Mouse (Mus musculus) adrenal gland, postnatal 4 days (tissue): ENCODE results near the gene Slc35g3. TPM values are rescaled to one million over a fixed set of nuclear protein-coding genes. Genes with fewer than 3 reads are reported as not detected.

ENCODE experiments used
- DNase-seq, 2 experiments: peaks; one replicate each; pipeline ENCODE4 v3.0.0; 2021 to 2022; ENCODE audit warnings: low spot score in 2 of 2, mixed read lengths in 2 of 2
- total RNA-seq, 2 experiments: library from RNA; stranded (reverse); gene quantifications; 2 replicates each; pipeline ENCODE4 v1.2.3; 2021

The Slc35g3 gene
- total RNA-seq, 2 experiments from 2014 or later = not detected

- no peak for DNase-seq
Measured at GRCm38 (mm10) chr11:69787306-69787705, 25.5 kb upstream of the Slc35g3 start.

- DNase-seq = no peak
Measured at GRCm38 (mm10) chr11:69784793-69785272, 23.1 kb upstream of the Slc35g3 start.

DNA sequence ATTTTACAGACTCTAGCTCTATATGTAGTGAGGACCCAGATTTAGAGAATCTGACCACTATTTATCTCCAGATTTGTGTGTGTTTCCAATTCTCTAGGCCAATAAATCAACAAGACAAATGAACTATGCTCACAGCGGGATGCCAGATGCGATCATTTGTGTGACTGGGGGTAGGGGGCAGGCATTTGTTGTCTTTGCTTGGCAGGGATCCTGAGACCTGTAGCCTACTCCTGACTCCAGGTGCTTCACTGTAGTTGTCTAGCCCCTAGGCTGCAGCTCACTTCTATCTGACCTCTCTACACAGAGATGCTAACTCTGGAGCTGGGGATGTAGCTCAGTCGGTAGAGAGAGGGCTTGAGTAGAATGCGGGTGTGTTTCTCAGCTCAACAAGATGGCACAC is 20.1 kb upstream of the Slc35g3 start:
- DNase-seq = no peak

GRCm38 (mm10) chr11:69778985-69779384 is 17.2 kb upstream of the Slc35g3 start:
- no peak for DNase-seq

- DNase-seq = no peak
Measured at GRCm38 (mm10) chr11:69778258-69778982, 16.7 kb upstream of the Slc35g3 start.

DNA sequence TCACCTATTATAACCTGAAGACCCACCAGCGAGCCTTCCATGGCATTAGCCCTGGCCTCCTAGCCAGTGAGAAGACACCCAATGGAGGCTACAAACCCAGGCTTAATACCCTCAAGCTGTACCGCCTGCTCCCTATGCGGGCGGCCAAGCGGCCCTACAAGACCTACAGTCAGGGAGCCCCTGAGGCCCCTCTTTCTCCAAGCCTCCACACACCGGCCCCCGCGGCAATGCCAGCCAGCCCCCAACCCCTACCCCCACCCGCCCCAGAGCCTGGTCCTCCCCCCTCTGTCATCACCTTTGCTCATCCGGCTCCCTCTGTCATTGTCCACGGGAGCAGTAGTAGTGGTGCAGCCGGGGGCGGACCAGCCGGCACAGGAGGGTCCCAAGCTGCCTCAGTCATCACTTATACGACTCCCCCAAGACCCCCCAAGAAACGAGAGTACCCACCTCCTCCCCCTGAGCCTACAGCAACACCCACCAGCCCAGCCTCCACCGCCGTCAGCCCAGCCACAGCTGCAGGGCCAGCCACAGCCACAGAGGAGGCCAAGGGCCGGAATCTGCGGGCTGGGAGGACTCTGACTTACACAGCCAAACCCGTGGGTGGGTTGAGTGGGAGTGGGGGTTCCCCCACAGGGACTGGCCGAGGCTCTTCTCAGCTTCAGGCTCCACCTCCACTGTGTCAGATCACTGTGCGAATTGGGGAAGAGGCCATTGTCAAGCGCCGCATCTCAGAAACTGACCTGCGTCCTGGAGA is 15.9 kb upstream of the Slc35g3 start:
- no peak for DNase-seq

- no peak for DNase-seq
Measured at GRCm38 (mm10) chr11:69776488-69776887, 14.7 kb upstream of the Slc35g3 start.

DNA sequence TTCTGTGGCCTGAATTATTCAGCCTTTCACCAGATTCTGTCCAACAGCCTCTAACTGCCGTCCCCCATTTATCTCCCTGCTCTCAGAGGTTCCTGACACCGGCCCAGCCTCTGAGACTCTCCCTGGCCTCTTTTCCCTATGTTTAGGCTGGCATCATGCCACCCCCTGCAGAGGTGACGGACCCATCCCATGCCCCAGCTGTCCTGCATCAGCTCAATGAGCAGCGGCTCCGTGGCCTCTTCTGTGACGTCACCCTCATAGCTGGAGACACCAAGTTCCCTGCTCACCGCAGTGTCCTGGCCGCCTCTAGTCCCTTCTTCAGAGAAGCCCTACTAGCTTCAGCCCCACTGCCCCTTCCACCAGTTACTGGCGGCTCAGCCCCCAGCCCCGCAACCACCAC is 13.9 kb upstream of the Slc35g3 start:
- no peak for DNase-seq

DNA sequence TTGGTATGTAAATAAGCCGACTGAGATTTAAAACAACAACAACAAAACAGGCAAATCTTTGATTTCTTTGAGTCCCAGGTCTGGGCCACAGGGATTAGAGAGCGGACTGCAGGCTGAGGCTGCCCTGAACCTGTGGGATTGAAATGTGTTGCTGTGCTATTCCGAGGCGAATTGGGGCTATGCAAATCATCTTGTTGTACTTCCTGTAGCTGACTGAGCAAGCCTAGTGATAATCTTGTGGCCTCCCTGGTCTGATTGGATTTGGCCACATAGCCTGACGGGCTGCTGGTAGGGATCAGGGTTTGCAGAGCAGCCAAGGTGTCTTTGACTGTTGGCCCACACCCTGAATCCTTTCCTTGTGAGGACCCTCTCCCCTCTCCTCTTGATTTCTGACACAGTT is 13.2 kb upstream of the Slc35g3 start:
- no peak for DNase-seq

GRCm38 (mm10) chr11:69767625-69767909 is 5.8 kb upstream of the Slc35g3 start:
- no peak for DNase-seq

DNA sequence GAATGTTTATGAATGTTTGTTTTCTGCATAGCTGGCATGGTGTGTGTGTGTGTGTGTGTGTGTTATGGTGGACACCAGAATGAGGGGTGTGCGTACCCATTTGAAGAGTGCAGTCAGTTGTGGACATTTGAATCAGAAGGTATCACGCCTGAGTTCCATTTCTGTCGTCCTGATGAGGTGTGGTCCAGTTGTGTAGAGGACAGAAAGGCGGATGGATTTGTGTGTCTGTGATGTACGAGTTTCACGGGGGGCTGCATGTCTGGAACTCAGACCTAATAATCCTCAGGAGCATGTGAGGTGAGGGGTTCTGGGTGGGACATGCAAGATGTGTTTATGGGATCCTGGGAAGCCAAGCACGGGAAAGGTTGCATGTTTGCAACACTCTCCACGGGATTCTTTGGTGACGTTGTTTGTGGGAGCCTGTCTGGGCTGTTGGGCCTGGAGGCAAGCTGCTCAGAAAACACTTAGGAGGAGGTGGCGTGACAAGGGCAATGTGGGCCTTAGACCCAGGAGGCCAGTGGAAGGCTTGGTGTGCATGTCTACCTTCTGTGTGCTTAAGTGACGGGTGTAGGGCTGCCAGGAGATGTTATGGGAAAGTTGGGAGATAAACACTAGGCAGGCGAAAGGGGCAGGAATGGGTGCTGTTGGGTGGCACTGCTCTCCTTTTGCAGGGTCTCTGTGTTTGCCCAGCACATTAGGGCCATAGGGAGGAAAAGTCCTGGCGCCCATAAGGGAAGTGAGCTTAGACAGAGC is 5.3 kb upstream of the Slc35g3 start:
- DNase-seq = no peak

DNA sequence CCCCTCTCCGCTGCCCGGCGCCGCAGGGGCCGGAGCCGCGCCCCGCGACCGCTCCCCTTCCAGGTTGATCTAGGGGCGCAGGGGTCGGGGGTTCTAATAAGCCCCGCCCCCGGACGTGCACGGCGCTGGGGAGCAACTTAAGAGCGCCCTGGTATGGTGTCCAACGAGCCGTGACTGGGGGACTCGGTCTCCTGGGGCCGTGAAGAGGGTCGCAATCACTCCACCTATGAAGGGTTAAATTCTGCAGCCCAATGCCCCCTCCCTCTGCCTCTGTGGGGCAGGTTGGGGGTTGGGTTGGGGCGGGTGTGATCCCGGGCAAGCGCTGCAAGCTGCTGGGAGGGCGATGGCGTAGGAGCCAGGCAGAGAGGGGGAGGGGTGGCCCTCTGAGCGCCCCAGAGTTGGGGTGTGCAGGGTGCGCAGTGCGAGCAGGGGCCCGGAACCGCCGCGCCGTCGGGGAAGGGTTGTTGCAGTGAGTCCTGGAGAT is 4.4 kb upstream of the Slc35g3 start:
- peak; percentile 41 to 50 for DNase-seq

- DNase-seq = peak in 1 of 2 experiments; percentile 19
Measured at GRCm38 (mm10) chr11:69765221-69766125, 3.7 kb upstream of the Slc35g3 start, which contains the start of gene Zbtb4. Gene Zbtb4, plus strand, starts transcription at chr11:69765912.

DNA sequence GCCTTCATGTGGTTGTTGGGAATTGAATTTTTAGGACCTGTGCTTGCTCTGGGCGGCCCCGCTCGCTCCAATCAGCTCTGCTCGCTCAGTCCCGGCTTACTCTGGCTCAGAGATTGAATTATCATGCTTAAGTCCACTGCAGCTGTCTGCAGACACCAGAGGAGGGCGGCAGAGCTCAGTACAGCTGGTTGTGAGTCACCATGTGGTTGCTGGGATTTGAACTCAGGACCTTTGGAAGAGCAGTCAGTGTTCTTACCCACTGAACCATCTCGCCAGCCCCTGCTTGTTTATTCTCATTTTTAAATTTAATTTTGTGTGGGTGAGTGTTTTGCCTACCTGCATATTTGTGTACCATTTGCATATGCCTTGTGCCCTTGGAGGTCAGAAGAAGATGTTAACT is 1.8 kb upstream of the Slc35g3 start:
- no peak for DNase-seq

DNA sequence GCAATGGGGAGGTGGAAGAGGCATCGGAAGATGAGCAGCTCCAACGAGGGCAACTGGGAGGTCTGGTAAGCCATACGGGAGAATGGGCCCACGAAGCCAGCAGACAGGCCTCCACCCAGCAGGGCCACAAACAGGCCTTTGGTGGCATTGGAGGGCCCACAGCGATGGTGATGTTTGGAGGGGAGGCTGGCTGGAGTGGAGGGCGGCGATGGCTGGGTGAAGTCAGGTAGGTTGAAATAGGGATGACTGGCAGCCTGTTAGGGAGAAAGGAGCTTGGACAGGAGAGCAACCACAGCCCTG is 917 bp downstream of the Slc35g3 start:
- DNase-seq = no peak

- DNase-seq = no peak
Measured at GRCm38 (mm10) chr11:69760160-69760900, 1.4 kb downstream of the Slc35g3 start.

DNA sequence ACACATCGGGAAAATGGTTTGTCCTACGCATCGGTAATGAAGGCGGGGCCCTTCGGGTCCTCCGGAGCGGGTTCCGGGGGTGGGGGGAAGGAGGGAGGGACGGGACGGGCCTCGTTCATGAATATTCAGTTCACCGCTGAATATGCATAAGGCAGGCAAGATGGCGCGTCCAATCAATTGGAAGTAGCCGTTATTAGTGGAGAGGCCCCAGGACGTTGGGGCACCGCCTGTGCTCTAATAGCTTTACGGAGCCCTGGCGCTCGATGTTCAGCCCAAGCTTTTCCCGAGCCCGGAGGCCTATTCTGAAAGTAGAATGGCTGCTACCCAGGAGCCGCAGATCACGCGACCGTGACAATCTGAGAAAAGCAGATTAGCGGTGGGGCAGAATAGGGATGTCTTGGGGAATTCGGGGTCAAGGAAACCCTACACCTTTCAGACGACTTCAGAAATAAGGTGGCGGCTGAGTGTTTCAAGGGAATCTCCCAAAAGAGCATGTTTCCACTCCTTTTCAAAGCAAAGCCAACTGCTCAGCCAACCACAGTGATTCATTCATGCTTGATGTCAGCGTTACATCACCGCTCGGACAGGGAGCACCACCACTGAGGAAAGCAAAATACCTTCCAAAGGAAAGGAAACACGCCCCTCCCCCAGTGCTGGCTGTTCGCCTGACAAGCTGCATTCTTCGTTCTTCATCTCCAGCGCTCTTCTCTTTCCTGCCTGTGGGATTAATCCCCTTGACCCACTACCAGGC is 2.6 kb downstream of the Slc35g3 start:
- peak; percentile 49 to 82 for DNase-seq

GRCm38 (mm10) chr11:69758478-69758970 is 3.2 kb downstream of the Slc35g3 start, which contains the start of gene Polr2a:
Gene Polr2a, minus strand, starts transcription at chr11:69758637.
- DNase-seq = peak; percentile 96 to 97

DNA sequence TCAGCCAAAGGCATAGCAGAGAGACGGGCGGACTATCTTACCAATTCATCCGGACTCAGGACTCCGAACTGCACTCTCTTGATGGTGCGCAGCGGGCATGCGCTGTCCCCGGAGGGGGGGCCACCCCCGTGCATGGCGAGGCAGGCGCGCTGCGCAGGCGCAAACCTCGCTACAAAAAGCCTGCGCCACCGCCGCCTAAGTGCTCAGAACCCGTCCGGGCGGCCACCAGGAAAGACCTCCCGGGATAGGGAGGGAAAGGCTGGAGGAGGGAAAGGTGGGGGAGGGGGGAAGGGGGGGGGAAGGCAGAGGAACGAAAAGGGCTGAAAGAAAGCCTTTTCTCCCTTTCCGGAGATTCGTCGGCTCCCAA is 3.7 kb downstream of the Slc35g3 start:
- DNase-seq = peak; percentile 98
